Mouse (Mus musculus): ENCODE measurements around the gene Ric8b.

Ric8b gene

GRCm38 (mm10) chr10:84909021-84909801, 8.2 kb upstream of the Ric8b start:
- in situ Hi-C loops (cut with MboI, MseI), result loop anchor here (5.0 kb wide), 1 partner anchor 277 kb away; no protein-coding TSS in a partner anchor

GRCm38 (mm10) chr10:84910194-84910593, 7.2 kb upstream of the Ric8b start:
- in situ Hi-C loops (cut with MboI, MseI), result no loop called here

GRCm38 (mm10) chr10:84910758-84911384, 6.5 kb upstream of the Ric8b start:
- in situ Hi-C loops (cut with MboI, MseI), result no loop called here

DNA sequence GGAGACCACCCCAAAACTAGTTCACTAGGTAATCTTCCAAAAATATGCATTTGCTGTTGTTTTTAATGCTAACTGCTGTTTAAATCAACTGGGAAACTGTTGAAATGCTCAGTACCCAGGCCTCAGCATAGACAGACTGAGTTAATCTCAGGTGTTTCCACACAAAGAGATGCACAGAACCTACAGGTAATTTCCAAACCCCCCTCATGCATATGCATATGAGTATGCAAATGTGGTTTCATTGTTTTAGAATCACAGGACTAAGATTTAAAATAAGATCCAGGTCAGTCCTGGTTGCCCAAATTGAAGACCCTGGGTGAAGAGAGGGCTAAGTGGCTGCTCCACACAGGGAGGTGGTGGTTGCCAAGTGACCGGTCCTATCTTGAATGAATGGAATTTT, 4.3 kb upstream of the Ric8b start:
- in situ Hi-C loops (cut with MboI, MseI), result no loop called here

DNA sequence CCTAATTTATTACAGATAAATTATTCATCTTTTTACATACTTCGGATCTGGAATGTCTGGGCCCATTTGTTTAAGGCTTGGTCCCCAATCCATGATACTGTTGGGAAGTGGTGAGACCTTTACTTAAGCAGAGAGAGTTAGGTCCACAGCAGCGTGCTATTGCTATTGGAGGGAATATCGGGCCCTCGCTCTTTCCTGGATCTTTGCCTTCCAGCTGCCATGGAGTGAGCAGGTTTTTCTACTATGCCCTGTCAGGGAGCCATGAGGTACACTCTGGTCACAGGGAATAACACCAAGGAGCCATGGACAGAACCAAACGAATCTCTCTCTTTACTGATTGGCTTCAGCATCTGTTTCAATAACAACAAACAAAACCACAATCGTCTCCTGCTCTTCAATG, 1.9 kb upstream of the Ric8b start:
- in situ Hi-C loops (cut with MboI, MseI), result no loop called here

DNA sequence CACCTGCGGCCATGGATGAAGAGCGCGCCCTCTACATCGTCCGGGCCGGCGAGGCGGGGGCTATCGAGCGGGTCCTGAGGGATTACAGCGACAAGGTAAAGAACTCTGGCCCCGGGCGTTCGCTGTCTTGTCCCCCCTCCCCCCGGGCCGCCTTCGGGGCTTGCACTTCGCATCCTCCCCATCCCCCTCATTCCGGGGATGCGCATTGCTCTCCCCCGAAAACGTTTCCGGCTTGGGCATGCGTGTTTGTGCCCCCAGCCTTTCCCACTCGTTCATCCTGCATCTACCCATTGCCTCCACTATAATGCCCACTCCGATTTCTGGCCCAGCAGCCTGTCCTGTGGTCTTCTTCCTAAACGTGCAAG, 297 bp downstream of the Ric8b start:
- in situ Hi-C loops (cut with MboI, MseI), result no loop called here

- in situ Hi-C loops (cut with MboI, MseI), result no loop called here
Observed at GRCm38 (mm10) chr10:84926336-84926735, 8.9 kb downstream of the Ric8b start.

GRCm38 (mm10) chr10:84926885-84927284, 9.5 kb downstream of the Ric8b start:
- in situ Hi-C loops (cut with MboI, MseI), result no loop called here

DNA sequence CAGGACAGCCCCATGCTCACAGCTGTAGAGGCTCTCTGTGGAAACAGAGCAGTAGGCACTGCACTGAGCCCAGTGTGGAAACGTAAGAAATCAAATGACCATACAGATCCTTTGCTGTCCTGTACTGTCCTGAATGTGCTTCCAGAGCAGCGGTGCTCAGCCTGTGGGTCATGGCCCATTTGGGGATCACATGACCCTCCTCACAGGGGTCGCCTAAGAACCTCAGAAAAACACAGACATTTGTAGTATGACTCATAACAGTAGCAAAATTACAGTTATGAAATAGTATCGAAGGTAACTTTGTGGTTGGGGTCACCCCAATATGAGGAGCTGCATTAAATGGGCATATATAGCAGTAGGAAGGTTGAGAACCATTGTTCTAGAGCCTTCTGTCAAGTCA, 11.0 kb downstream of the Ric8b start:
- in situ Hi-C loops (cut with MboI, MseI), result no loop called here

DNA sequence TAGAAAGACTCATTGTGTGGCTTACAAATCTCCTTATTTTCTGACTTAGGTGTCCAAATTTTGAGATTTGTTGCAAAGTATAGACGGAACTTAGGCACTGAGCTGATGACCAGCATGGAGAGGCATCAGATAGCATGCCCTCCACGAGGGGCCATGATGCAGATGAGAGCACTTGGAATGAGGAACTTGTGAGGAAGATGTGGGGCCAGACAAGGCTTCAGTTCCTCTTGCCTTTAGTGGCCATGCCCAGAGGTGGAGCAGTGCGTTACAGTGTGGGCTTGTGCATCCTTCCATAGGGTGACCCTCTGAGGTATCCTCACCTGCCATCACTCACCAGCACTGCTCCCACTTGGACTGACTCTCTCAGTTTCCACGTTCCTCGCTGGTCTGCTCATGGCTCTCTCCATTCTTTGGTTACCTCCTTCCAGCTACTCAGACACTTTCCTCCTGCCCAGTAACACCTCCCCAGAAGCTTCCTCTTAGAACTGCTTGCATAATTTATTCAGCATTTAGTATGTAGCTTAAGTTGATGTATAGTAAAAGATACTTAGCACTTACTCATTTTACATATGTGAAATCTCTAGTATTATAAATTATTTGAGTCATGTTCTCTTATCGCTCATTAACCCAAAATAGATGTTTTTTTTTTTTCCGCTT, 18.3 kb downstream of the Ric8b start:
- in situ Hi-C loops (cut with MboI, MseI), result no loop called here

- in situ Hi-C loops (cut with MboI, MseI), result no loop called here
Observed at GRCm38 (mm10) chr10:84936832-84937515, 19.6 kb downstream of the Ric8b start.

DNA sequence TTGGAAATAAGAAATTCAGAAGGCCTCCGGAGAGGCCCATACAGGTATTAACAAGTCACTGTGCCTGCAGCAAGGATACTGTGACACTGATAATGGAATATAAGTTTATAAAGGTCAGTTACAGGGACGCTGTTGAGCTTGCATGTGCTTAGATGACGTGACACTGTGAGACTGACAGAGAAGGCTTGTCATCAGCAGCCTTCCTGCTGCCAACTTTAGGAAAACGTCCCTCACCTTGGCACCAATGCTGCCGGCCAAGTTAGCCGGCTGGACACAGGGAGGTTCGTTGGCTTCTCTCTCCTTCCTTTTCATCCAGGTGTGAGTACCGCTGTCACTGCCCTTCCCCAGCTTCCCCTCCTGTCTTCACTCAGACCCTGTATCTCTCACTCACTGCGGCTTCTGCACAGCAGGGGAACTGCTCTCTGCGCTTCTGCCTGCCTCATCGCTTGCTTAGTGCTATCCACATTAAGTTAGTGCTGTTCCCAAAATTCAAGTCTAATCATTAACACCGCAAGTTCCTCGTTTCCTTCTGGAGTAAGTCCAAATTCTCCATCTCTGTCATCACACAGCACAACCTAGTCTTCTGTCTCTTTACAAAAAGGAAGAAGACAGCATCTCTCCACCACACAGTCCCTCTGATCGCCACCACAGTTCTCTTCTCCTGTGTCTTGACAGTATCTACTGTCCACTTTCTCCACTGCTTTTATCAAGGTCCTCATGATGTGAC, 20.8 kb downstream of the Ric8b start:
- in situ Hi-C loops (cut with MboI, MseI), result no loop called here

DNA sequence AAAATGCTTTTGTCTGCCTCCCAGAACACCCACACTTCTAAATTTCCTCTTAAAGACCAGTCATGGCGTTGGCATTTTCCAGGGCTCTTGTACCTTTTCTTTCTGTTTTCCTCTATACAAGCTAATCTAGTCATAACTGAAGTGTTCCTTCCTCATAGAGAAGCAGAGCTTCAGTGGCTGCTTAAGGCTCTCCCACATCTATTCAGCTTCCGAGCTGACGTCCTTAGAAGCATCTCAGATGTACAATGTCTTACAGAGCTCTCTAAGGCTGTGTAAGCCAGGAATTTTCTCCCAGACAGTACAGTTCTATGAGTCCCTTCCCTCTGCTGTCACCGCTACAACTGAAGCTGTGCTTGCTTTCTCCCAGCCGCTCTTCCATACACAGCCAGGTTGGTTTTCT, 21.5 kb downstream of the Ric8b start:
- in situ Hi-C loops (cut with MboI, MseI), result no loop called here

DNA sequence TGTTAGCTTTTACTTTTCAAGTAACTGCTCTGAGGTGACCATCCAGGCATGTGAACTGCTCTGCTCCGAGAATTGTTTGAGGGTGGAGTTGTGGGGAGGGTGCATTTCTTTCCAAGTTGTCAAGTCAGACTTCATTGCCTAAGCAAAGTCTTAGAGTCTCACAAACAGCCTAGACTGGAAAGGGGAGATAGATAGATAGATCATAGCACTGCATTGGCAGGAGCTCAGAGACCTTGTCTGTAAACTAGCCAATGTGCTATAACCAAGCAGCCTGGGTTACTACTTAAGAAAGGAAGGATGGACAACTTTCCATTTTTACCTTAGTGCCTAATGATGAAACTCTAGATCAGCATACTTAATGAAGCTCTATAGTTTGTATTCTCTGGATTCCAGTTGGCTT, 22.9 kb downstream of the Ric8b start:
- in situ Hi-C loops (cut with MboI, MseI), result no loop called here

GRCm38 (mm10) chr10:84945692-84946091, 28.3 kb downstream of the Ric8b start:
- in situ Hi-C loops (cut with MboI, MseI), result no loop called here

DNA sequence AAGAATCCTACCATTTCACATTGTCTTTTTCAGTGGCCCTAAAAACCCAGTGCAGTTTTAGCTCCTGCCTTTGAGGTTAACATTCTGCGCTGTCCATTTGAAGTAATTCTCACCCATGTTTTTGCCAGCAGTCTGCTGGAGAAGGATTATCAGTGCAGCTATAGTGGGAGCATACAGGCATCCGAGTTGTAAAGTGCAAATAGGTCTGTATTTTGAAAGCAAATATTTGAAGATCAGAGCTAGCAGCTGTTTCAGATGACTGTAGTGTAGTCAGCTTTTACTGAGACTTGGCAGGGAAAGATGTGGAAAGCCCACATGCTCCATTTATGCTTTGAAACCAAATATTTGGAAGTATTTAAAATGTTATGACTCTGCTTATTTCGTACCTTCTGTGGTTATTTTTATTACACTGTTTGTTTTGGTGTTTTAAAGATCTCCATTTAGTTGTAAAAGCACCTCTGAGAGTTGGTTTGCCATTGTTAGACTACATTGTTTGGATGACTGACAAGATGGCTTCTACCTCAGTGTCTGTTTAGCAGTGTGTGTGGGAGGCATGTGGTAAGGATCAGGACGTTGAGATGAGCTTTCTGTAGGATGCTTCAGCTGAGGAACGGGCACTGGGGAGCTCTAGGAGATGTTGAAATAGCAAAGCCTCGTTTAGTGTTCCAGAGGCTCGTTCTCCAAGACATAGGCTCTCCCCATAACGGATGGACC, 31.7 kb downstream of the Ric8b start:
- in situ Hi-C loops (cut with MboI, MseI), result no loop called here

DNA sequence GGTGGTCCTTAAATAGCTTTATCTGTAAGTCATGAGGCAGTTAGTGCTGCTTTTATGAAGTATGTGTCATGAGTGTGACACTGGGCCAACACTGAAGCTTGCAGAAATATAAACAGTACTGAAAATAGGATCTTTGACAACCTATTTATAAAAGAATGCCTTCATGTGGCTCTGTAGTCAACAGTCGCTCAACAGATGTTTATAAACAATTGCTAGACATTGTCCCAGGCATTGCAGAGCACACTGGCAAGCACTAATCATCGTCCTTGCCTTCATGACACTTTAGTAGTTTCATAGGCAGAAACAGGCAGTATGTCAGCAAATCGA, 32.2 kb downstream of the Ric8b start:
- in situ Hi-C loops (cut with MboI, MseI), result no loop called here

DNA sequence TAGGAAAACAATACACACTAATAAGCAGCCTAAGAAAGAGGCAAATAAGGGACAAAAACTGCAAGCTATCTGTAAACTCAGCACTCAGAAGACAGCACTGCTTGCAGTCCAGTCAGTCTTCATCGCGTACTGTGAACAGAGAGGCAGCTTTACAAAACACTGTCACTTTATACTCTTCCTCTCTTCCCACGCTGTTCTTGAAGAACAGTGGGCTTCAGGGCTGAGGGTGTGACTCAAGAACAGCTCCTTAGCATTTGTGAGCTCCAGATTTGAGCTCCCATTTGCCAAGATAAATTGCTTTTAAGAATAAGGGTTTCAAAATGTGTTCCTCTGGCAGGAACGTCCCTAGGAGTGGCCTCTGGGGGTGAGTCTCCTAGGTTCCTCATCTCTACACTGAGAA, 33.0 kb downstream of the Ric8b start:
- in situ Hi-C loops (cut with MboI, MseI), result no loop called here

GRCm38 (mm10) chr10:84954236-84954635, 36.8 kb downstream of the Ric8b start:
- in situ Hi-C loops (cut with MboI, MseI), result no loop called here

DNA sequence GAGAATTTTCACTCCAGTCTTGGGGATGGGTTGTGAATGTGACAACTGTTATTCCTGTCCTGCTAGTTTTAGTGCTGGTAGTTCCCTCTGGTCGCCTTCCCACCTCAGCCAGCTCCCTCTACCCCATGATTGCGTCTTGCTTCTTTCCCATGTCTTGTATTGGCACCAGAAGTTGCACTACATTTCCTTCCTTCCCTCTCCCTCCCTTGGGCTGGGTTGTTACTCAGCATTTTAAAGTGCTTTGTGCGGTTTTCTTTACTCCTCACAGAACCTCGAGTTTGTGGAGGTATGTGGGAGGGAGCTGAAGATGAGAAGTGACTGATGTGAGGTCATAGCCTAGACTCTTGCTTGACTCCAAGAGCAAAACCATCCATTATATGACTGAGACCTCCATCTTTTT, 38.8 kb downstream of the Ric8b start:
- in situ Hi-C loops (cut with MboI, MseI), result no loop called here

GRCm38 (mm10) chr10:84958597-84958996, 41.2 kb downstream of the Ric8b start:
- in situ Hi-C loops (cut with MboI, MseI), result no loop called here
